Mouse (Mus musculus) liver, adult 2 months (tissue): ENCODE measurements around the gene Tmem30a.

ENCODE experiments used
- CTCF ChIP-seq: fragments of 200-500 bp; IDR thresholded peaks from 2 replicates; pipeline ENCODE4 v1.5.1; 2011; ENCODE audit warnings: low read depth, low read length, control low read depth
- POLR2A ChIP-seq: fragments of 200-500 bp; IDR thresholded peaks from 2 replicates; pipeline ENCODE4 v1.6.1; 2011; ENCODE audit warnings: low read length, control low read depth; ENCODE audit not compliant: insufficient read depth; ENCODE audit errors: extremely low read depth

GRCm38 (mm10) chr9:79823856-79824255 lies 30.5 kb upstream of the Tmem30a start:
- TF ChIP-seq POLR2A (no peak), CTCF (no peak)
